Mouse (Mus musculus): ENCODE results near the gene Cacng1.

Cacng1 gene

GRCm38 (mm10) chr11:107655538-107655937 is 60.8 kb downstream of the Cacng1 start:
- no peak for DNase-seq (ENCODE audit: low read depth)
